Mouse (Mus musculus) embryo, embryonic 11.5 days (tissue): Measurements from ENCODE around the gene Glyat.

Experiments used
- DNase-seq: peaks from one replicate; pipeline ENCODE4 v3.0.0-alpha.2; 2012; ENCODE audit warnings: low read depth, low spot score

Gene Glyat

DNA sequence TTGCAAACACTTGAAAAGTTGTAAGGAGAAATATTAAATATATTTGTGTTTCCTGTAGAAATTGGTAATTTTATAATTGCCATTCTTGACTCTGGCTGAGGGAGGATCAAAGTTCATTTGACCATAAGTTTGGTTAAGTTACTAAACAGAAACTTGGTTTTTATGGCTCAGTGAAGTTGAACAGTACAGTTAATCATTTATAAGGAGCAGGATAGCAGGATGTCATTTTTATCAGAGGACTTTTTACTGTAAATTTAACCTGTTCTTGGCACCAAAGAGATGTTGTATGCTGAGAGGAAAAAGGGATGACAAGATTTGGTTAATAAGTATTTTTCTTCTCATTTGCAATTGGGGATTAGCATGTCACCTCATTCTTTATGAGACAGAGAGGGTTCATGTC lies 51.5 kb downstream of the Glyat start:
- DNase-seq, result no peak

DNA sequence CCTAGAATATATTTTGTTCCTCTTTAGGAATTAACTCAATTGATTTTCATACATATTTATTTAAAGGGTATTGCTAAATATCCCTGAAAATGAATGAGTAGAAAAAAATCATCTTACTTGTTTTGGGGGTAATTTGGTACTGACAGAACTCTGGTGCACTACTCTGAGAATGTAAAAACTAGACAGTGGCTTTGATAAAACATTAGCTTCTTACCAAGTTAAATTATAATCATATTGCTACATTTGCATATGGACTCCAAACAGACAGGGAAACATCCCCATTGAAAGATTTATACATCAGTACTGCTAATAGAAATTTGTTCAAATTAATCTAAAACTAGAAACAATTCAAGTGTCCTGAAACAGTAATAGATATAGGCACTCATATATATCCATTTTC lies 52.1 kb downstream of the Glyat start:
- DNase-seq, result no peak

DNA sequence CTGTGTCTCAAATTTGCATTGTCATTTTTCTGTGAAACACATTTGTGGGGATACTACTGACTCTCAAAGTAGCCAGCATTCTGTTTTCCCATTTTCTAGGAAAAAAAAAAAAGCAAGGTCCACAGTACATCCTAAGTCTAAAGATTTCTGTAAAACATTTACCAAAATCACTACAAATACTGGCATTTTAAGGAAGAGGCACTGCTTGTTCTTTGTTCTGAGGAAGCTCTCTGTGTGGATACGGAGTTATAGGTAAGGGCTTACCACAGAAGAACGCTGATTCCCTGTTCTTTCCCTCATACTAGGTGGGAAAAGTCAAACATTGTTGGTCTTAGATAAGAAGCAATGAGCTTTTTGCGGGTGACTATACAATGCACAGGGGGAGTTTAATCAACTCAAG lies 62.5 kb downstream of the Glyat start, which contains the start of gene Keg1:
Keg1 (plus strand) TSS at position 197 of the 400 bp plus-strand sequence.
- DNase-seq, result no peak

DNA sequence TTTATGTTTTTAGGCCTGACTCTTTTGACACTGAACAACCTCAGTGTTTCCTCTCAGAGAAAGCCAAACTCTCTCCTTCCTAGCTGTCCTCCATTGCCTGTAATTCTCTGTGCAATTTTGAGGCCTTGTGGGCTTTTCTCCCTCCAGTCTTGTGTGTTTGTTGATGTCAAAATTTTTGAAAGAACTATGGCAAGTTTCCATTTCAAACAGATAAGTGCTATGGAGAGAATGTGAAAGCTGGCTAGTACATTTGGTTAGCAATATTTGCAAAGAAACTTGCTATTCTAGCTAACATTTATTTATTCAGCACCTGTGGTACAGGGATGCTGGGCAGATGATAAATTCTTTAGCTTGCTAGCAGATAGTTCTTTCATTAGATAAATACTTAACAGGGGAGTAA lies 63.1 kb downstream of the Glyat start:
- DNase-seq, result no peak
